Mouse (Mus musculus) cerebellum, adult 2 months (tissue): ENCODE data around the gene Mpv17l2.

Experiments used
- CTCF ChIP-seq: fragments of 200-500 bp; IDR thresholded peaks from 2 replicates; pipeline ENCODE4 v1.5.1; 2011; ENCODE audit warnings: low read depth, mild to moderate bottlenecking, control low read depth, low read length, moderate library complexity, borderline replicate concordance; ENCODE audit not compliant: insufficient read depth
- POLR2A ChIP-seq: fragments of 200-500 bp; IDR thresholded peaks from 2 replicates; pipeline ENCODE4 v1.6.1; 2011; ENCODE audit warnings: low read length, control low read depth, borderline replicate concordance; ENCODE audit not compliant: insufficient read depth

DNA sequence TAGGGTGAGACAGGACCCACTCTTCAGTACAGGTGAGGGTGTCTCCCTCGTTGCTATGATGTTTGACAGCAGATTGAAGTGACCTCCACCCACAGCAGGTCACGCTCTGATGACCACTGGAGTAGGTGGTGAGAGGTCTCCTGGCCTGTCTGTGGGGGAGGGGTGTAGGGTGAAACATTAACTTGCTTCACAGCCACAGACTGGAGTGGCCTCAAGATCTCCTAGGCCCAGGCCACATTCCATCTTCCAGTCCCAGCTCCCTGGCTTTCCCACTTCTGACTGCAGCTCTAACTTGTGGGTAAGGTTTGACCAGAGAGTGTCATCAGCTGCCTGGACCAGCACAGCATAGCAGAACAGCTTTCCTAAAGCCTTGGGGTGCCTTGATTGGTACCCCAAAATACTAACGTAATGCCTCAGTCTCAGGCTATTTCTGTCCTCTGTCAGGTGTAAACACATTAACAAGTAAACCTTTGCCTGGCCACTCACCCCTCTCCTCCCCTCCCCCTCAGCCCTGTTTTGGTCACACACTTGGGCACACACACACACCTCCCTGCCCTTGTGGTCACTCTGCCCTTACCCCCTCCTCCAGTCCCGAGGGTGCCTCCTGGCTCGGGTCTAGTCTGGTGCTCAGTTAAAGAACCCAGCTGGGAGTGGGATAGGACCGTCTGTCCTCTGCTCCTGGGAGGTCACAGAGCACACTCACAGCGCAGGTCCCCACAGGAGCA lies 37.1 kb downstream of the Mpv17l2 start, which contains the start of gene Pde4c:
- no peak for TF ChIP-seq CTCF
- TF ChIP-seq POLR2A = no peak
